Mouse (Mus musculus): ENCODE measurements around the gene Clta. TPM values are rescaled to one million over a fixed set of nuclear protein-coding genes. Genes with fewer than 3 reads are reported as not detected.

Gene Clta
- 169 and 172 TPM in 2 replicates for polyA plus RNA-seq (2016; fragmentation: Nextera tagmentation; extraction: Ambion mirVana)

DNA sequence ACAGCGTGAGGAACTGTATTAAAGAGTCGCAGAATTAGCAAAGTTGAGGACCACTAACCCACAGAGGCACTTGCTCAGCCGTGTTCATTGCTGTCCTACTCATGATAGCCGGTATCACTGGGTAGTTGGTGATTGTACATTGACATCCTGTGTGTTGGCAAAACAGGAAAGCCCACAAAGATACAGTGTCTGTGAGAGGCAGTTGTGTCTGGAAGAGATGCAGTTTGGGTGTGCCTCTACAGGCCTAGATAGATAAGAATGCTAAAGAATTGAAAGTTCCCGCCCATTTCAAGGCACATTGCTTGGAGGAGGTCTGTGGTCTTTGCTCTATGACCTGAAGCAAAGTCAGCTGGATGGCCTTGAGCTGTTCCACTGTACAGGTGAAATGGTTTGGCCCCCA, at the start of gene Clta:
TSS of gene Clta (plus strand) at position 327 of the 400 bp plus-strand sequence.
- Histone ChIP-seq H3K9me3 (replicated peaks) (no peaks in the 10 kb centered on the region), H3K4me2 (peak within 1 kb of the TSS; percentile 77), H3K27ac (peak within 1 kb of the TSS; percentile 95), H3K4me1 (peaks cover 34% of the 10 kb centered on the region), H3K9ac (peak within 1 kb of the TSS; percentile 73), H3K4me3 (peak within 1 kb of the TSS; percentile 52), H3K27me3 (replicated peaks) (no peaks in the 10 kb centered on the region), H3K36me3 (peaks cover 20% of the 10 kb centered on the region)
- ATAC-seq, result peak; percentile 97
- 24% methylated on average over 5 of the region's 5 CpGs for WGBS (ENCODE audit: insufficient replicate concordance)

GRCm38 (mm10) chr4:43957292-43957845, 46.9 kb upstream of the Clta start, which contains the start of gene Glipr2:
Gene Glipr2, plus strand, starts transcription at chr4:43957401.
- H3K36me3 ChIP-seq, result no peaks in the 10 kb centered on the region
- peak within 1 kb of the TSS; percentile 72 for H3K27ac ChIP-seq
- peak; percentile 76 for ATAC-seq
- peak within 1 kb of the TSS; percentile 98 for H3K4me2 ChIP-seq
- no peaks in the 10 kb centered on the region for H3K9me3 ChIP-seq (replicated peaks)
- 1% methylated on average over 45 of the region's 45 CpGs for WGBS (ENCODE audit: insufficient replicate concordance)
- peak within 1 kb of the TSS; percentile 78 for H3K4me3 ChIP-seq
- H3K27me3 ChIP-seq (replicated peaks), result peaks cover 11% of the 10 kb centered on the region
- H3K4me1 ChIP-seq, result peaks cover 54% of the 10 kb centered on the region
- H3K9ac ChIP-seq, result peak within 1 kb of the TSS; percentile 75

- Histone ChIP-seq H3K4me3 (peak overlapping the region; percentile 78), H3K4me2 (peak overlapping the region; percentile 98), H3K27ac (peak overlapping the region; percentile 72), H3K36me3 (no peaks in the 10 kb centered on the region), H3K9me3 (replicated peaks) (no peaks in the 10 kb centered on the region), H3K4me1 (peaks cover 60% of the 10 kb centered on the region), H3K9ac (peak overlapping the region; percentile 75), H3K27me3 (replicated peaks) (peaks cover 11% of the 10 kb centered on the region)
- WGBS (ENCODE audit: insufficient replicate concordance), result under 1% methylated on average over 26 of the region's 26 CpGs
- peak; percentile 14 for ATAC-seq
Measured at GRCm38 (mm10) chr4:43957846-43958461, 46.3 kb upstream of the Clta start.

- peak overlapping the region; percentile 61 for H3K9ac ChIP-seq
- H3K36me3 ChIP-seq, result no peaks in the 10 kb centered on the region
- H3K4me1 ChIP-seq, result peaks cover 77% of the 10 kb centered on the region
- WGBS (ENCODE audit: insufficient replicate concordance), result 15% methylated on average over 9 of the region's 9 CpGs
- no peaks in the 10 kb centered on the region for H3K9me3 ChIP-seq (replicated peaks)
- H3K27ac ChIP-seq, result peak overlapping the region; percentile 90
- H3K27me3 ChIP-seq (replicated peaks), result peaks cover 11% of the 10 kb centered on the region
- H3K4me3 ChIP-seq, result peak overlapping the region; percentile 78
- peak; percentile 33 for ATAC-seq
- H3K4me2 ChIP-seq, result peak overlapping the region; percentile 98
Measured at GRCm38 (mm10) chr4:43959523-43960179, 44.6 kb upstream of the Clta start.

- Histone ChIP-seq H3K9me3 (replicated peaks) (no peaks in the 10 kb centered on the region), H3K27me3 (replicated peaks) (peaks cover 11% of the 10 kb centered on the region), H3K4me1 (peaks cover 82% of the 10 kb centered on the region), H3K9ac (peak overlapping the region; percentile 61; the same call in 1 of the 2 replicates), H3K27ac (peak overlapping the region; percentile 90), H3K4me2 (peak overlapping the region; percentile 98), H3K36me3 (no peaks in the 10 kb centered on the region), H3K4me3 (peak overlapping the region; percentile 78)
- 15% methylated on average over 6 of the region's 6 CpGs for WGBS (ENCODE audit: insufficient replicate concordance)
- ATAC-seq, result peak; percentile 50
Measured at GRCm38 (mm10) chr4:43960207-43960606, 44.0 kb upstream of the Clta start.

DNA sequence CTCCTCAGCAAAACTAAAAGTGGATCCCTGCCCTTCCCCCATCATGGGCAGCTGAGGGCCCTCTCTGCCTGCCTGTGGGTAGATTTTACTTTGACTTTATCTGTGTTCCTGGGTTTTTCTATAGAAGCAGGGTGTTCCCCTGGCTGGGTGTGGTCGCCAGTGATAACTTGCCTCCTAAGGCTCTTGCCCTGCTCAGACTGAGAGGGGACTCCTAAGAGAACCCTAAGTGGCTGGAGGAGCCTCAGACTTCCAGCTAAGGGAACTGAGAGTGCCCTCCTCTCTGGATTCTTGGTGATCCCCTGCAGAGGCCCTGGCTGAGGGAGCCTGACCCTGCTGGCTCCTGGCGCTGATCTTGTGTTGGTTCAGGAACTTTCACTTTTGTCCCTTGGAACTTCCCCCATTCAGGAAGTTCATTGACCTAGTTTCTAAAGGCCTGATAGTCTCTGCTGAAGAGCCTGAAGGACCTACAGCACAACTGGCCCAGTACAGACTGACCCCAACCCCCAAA, 39.9 kb upstream of the Clta start:
- Histone ChIP-seq H3K4me3 (peak overlapping the region; percentile 28), H3K4me2 (peak overlapping the region; percentile 74), H3K4me1 (peaks cover 97% of the 10 kb centered on the region), H3K36me3 (0 out of 2 replicates have a peak, but pooled peaks cover 3% of the 10 kb centered on the region), H3K9ac (peak overlapping the region; percentile 66), H3K27ac (peak overlapping the region; percentile 91), H3K9me3 (replicated peaks) (no peaks in the 10 kb centered on the region), H3K27me3 (replicated peaks) (no peaks in the 10 kb centered on the region)
- WGBS (ENCODE audit: insufficient replicate concordance), result 16% methylated on average over 2 of the region's 2 CpGs
- ATAC-seq, result peak; percentile 88

- Histone ChIP-seq H3K27me3 (replicated peaks) (no peaks in the 10 kb centered on the region), H3K4me1 (peaks cover 97% of the 10 kb centered on the region), H3K4me2 (peak overlapping the region; percentile 74), H3K4me3 (peak overlapping the region; percentile 28; the same call in 1 of the 2 replicates), H3K27ac (peak overlapping the region; percentile 91), H3K36me3 (peaks cover 6% of the 10 kb centered on the region), H3K9me3 (replicated peaks) (no peaks in the 10 kb centered on the region), H3K9ac (peak overlapping the region; percentile 66)
- 43% methylated on average over 4 of the region's 4 CpGs for WGBS (ENCODE audit: insufficient replicate concordance)
- peak; percentile 6; the same call in 1 of the 2 replicates for ATAC-seq
Measured at GRCm38 (mm10) chr4:43964951-43965684, 39.1 kb upstream of the Clta start.

DNA sequence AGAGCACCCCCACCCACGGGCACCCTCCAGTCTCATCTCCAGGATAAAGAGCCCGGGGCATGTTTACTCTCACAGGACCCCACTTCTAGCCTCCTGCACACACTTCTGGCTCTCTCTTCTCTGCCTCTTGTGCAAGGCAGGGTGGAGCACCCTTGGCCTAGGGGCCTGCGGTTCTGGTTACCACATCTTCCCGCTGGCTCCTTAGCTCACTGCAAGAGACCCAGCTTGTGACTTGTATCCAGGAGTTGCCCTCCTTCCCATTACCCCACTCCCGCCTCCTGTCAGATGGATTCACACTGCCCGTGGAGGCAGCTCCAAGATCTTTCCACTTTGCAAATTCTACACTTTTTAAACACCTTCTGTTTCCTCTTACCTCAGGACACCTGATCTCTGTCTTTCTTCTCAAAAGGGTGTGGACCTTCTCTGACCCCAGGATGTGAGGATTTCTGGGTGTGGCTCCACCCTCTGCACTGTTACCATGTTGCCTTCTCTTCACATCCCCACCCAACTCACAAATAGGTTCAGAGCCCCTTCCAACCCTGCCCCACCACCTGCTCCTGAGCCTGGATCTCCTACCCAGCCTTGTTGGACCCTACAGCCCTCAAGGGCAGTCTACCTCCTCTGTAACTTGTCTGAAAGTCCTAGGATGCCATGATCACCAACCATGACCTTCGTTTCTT, 38.3 kb upstream of the Clta start:
- Histone ChIP-seq H3K9me3 (replicated peaks) (no peaks in the 10 kb centered on the region), H3K9ac (peak overlapping the region; percentile 66; the same call in 1 of the 2 replicates), H3K27me3 (replicated peaks) (no peaks in the 10 kb centered on the region), H3K4me3 (no peak overlapping the region), H3K4me1 (peaks cover 97% of the 10 kb centered on the region), H3K27ac (peak overlapping the region; percentile 91), H3K36me3 (peaks cover 15% of the 10 kb centered on the region), H3K4me2 (peak overlapping the region; percentile 74)
- no peak for ATAC-seq
- WGBS (ENCODE audit: insufficient replicate concordance), result 56% methylated on average over 7 of the region's 7 CpGs

GRCm38 (mm10) chr4:43968650-43969049, 35.6 kb upstream of the Clta start:
- no peak for ATAC-seq
- no peak overlapping the region for H3K4me3 ChIP-seq
- H3K27ac ChIP-seq, result 0 out of 2 replicates have a peak overlapping the region, but pooled peaks have one; percentile 10
- H3K4me1 ChIP-seq, result peaks cover 96% of the 10 kb centered on the region
- no peaks in the 10 kb centered on the region for H3K9me3 ChIP-seq (replicated peaks)
- H3K27me3 ChIP-seq (replicated peaks), result no peaks in the 10 kb centered on the region
- H3K9ac ChIP-seq, result 0 out of 2 replicates have a peak overlapping the region, but pooled peaks have one; percentile 1
- 78% methylated on average over 13 of the region's 13 CpGs for WGBS (ENCODE audit: insufficient replicate concordance)
- H3K4me2 ChIP-seq, result no peak overlapping the region
- H3K36me3 ChIP-seq, result peaks cover 19% of the 10 kb centered on the region

DNA sequence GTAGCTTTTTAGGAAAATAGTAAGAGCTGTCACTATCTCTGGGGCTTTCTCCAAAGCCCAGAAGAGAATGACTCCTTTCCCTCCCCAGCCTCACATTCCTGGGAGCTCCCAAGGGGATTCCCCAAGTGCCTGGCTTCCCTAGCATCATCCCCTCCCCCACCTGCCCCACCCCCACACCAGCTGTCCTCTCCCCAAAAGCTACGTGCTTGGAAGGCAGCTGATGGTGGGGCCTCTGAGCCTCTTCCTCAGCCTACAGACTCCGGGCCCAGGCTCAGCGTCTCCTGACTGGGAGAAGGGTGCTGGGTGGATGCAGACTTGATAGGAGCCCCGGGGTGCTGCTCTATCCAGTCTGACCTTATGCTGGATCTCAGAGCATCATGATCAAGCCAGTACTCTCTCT, 34.9 kb upstream of the Clta start:
- Histone ChIP-seq H3K27ac (0 out of 2 replicates have a peak overlapping the region, but pooled peaks have one; percentile 48), H3K9me3 (replicated peaks) (no peaks in the 10 kb centered on the region), H3K4me2 (no peak overlapping the region), H3K36me3 (peaks cover 22% of the 10 kb centered on the region), H3K4me1 (peaks cover 95% of the 10 kb centered on the region), H3K9ac (no peak overlapping the region), H3K4me3 (no peak overlapping the region), H3K27me3 (replicated peaks) (no peaks in the 10 kb centered on the region)
- WGBS (ENCODE audit: insufficient replicate concordance), result 30% methylated on average over 4 of the region's 4 CpGs
- ATAC-seq, result no peak
